Mouse (Mus musculus): ENCODE data around the gene D630039A03Rik. TPM values are rescaled to one million over a fixed set of nuclear protein-coding genes. Genes with fewer than 3 reads are reported as not detected.
A peak's percentile ranks its signal among the peaks of the same experiment; 100 is the strongest.

D630039A03Rik gene
- polyA plus RNA-seq, 1 experiment from 2014 or later = 0.04 TPM

DNA sequence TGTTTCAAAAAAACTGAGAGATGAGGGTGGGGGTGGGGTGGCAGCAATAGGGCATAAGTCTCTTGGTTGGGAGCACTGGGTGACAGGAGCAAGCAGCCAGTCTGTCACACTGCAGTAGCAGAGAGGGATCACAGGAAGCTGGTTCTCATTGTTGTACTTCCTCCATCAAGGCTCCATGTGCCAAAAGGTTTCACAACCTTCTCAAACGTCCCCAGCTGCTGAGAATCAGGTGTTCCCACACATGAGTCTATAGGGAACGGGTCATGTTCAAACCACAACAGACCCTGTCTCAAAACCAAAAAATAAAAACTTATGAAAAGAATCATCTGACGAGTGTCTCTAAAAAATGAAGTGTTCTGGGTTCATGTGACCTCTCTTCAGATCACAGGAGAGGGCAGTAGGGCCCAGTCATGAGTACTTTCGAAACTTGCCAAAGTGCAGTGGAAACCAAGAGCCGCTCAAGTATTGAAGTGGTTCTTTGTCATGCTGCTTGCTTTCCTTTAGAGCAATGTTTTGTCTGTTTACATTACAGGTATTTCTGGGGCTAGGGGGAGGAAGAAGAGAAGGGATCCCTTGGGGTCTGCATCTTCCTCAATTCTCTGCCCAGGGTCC is 14.6 kb upstream of the D630039A03Rik start:
- ATAC-seq (no peak), DNase-seq (ENCODE audit: low read depth, low spot score) (no peak)
- H3K27me3 ChIP-seq = no peaks in the 10 kb centered on the region
- no peak for TF ChIP-seq CTCF (IDR thresholded peaks at IDR 0.05)
- in situ Hi-C loops (cut with MboI; ENCODE audit: low pct_unique_long_range_greater_than_20kb) = loop anchor here (10.0 to 25.0 kb wide), 2 partner anchors 144 to 282 kb away; partner anchors contain the start of gene Svep1
- ChIA-PET POLR2A (interaction anchor here (0.6 kb wide), 1 partner anchor 221 kb away, joined by 4 read pairs; no protein-coding TSS in a partner anchor), CTCF (interaction anchor here (1.0 kb wide), 1 partner anchor 10 kb away, joined by 3 read pairs; no protein-coding TSS in a partner anchor)

DNA sequence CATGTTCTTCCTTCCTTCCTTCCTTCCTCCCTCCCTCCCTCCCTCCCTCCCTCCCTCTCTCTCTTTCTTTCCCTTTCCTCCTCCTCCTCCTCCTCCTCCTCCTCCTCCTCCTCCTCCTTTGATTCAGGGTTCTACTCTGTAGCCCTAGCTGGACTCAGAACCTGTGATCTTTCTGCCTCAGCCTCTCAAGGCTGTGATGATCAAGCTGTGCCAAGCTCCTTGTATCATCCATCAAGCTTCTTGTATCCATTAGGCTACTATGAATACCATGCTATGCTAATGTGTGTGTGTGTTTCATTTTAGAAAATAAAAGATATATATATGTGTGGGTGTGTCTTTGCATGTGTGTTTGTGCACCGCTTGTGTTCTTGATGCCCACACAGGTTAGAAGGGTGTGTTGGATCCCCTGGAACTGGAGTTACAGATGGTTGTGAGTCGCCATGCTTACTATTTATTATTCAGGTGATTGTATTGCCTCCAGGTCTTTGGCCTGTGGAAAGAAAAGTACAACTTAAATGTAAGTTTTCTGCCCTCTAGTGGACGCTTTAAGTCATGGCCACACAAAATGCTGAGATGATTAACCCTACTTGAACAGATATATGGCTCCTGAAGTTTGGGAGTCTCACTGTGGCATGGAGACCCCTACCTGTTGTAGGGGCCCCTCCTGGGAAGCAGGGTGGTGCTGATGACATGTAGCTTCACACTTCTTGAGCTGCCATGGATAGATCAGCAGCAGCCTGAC is 11.5 kb upstream of the D630039A03Rik start:
- H3K27me3 ChIP-seq = no peaks in the 10 kb centered on the region
- ATAC-seq (no peak), DNase-seq (ENCODE audit: low read depth, low spot score) (no peak)
- ChIA-PET CTCF (interaction anchor here (1.1 to 1.2 kb wide), 2 partner anchors 8 to 9 kb away, joined by 3 to 4 read pairs; no protein-coding TSS in a partner anchor), POLR2A (interaction anchor here (0.5 to 0.6 kb wide), 2 partner anchors 49 to 658 kb away, joined by 3 read pairs; no protein-coding TSS in a partner anchor)
- TF ChIP-seq CTCF (IDR thresholded peaks at IDR 0.05) = peak; percentile 55
- in situ Hi-C loops (cut with MboI; ENCODE audit: low pct_unique_long_range_greater_than_20kb) = loop anchor here (25.0 kb wide), 1 partner anchor 285 kb away; the partner anchor contains the start of gene Svep1

DNA sequence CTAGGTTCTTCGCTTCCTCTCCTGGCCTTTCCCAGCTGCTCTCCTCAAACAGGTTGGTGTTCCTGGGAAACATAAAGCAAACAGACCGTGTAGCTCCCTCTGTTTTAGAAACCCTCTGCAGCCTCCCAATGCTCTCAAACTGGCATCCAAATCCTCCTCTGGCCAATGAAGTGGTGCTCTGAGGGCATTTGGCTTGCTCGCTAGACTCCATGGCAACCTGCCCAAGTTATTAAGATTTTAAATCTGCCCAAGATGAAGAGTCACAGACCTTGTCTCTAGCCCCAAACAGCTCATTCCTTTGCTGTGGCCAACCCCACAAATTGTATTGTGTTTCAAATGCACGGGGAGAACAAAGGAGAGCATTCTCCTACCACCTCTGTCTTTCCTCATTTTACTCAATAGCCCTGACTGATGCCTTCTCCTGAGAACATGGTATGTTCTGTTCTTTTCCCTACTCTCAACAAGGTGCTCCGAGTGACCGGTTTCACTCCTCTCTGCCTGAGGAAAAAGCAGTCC is 8.5 kb upstream of the D630039A03Rik start:
- POLR2A ChIA-PET = no interaction called here
- TF ChIP-seq CTCF (IDR thresholded peaks at IDR 0.05) = no peak
- in situ Hi-C loops (cut with MboI; ENCODE audit: low pct_unique_long_range_greater_than_20kb) = loop anchor here (25.0 kb wide), 2 partner anchors 288 to 462 kb away; partner anchors contain the start of gene Svep1
- DNase-seq (ENCODE audit: low read depth, low spot score) (no peak), ATAC-seq (no peak)
- CTCF ChIA-PET = interaction anchor here (1.7 kb wide), 1 partner anchor 21 kb away, joined by 4 read pairs; no protein-coding TSS in a partner anchor
- H3K27me3 ChIP-seq = no peaks in the 10 kb centered on the region

DNA sequence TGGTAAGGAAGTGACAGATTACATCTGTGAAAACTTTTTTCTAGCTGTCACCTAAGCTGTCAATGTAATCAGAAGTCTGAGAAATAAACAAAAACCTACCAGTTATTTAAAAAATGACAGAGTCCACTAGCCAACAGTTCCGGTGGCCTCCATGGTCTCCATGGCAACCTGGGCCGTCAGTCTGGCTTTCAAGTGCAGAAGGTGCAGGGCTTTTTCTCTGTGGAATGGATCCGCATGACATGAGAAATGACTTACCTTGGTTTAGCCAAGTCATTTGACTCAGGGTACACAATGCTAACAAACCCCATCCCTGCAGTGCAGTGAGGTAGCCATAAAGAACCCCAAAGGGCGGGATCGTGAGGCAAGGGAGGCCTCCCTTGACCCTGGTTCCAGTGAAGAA is 6.1 kb upstream of the D630039A03Rik start:
- CTCF ChIA-PET = no interaction called here
- H3K27me3 ChIP-seq = no peaks in the 10 kb centered on the region
- ATAC-seq = no peak
- POLR2A ChIA-PET = no interaction called here
- in situ Hi-C loops (cut with MboI; ENCODE audit: low pct_unique_long_range_greater_than_20kb) = loop anchor here (25.0 kb wide), 1 partner anchor 460 kb away; no protein-coding TSS in a partner anchor
- DNase-seq (ENCODE audit: low read depth, low spot score) = no peak
- no peak for TF ChIP-seq CTCF (IDR thresholded peaks at IDR 0.05)

DNA sequence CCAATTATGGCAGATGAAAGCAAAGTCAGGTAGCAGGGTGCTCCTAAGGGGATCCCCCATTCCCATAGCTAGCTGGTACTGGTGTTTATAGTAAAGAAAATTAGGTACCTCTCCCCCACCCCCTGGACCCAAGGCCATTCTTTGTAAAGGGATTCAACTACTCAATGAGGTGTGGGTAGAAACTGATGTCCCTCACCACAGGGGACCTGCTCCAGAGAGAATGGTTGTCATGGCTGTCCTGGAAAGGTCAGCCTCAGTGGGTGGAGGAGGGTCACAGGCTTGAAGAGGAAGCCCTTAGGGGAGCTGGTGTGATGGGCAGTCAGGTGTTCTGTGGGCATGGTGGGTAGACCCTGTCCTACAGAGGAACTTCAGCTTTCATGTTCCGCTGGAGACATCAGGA is 4.4 kb upstream of the D630039A03Rik start:
- no peak for TF ChIP-seq CTCF (IDR thresholded peaks at IDR 0.05)
- no peak for ATAC-seq
- no peaks in the 10 kb centered on the region for H3K27me3 ChIP-seq
- ChIA-PET POLR2A (no interaction called here), CTCF (interaction anchor here (1.6 kb wide), 1 partner anchor 8 kb away, joined by 4 read pairs; no protein-coding TSS in a partner anchor)
- DNase-seq (ENCODE audit: low read depth, low spot score) = no peak
- in situ Hi-C loops (cut with MboI; ENCODE audit: low pct_unique_long_range_greater_than_20kb) = loop anchor here (25.0 kb wide), 1 partner anchor 458 kb away; no protein-coding TSS in a partner anchor

DNA sequence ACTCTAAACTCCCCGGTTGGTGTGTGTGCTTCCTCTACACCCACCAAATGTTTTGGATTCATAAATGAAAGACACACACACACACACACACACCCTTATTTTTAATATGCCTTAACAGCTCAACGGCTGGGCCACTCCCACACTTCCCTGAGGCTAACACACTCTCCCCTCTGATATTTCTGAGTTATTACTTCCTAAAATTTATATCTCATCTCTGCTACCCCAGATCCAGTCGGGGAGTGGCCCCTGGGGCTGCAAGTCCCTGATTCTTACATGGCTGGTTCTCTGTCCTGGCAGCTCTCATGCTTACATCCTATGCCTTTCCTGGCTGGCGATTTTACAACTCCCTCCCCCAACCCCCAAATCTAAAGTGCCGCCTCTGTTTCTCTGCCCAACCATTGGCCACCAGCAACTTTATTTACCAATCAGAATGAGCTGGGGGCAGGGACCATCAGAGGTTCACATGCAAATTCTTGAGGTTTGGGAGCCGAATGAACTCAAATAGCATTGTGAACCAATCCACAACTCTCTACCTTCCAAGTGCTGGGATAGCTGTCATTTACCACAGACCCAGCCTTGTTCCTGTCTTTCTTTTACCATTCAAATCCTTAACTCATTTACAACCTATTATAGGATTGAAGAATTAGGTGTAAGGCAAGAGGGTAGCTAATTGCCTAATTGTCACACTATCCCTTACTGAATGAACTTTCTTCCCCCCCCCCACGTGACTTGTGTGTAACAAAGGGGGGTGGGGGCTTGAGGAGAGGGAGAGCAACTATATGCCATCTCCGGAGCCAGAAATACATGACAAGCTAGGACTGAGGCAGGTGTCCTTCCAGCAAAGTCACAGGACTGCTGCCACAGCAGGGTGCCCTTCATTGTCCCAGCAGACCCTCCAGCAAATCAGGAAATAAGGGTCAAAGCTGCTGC is 3.7 kb upstream of the D630039A03Rik start:
- CTCF ChIA-PET = interaction anchor here (1.6 kb wide), 1 partner anchor 9 kb away, joined by 4 read pairs; no protein-coding TSS in a partner anchor
- POLR2A ChIA-PET = no interaction called here
- TF ChIP-seq CTCF (IDR thresholded peaks at IDR 0.05) = no peak
- in situ Hi-C loops (cut with MboI; ENCODE audit: low pct_unique_long_range_greater_than_20kb) = loop anchor here (25.0 kb wide), 1 partner anchor 457 kb away; no protein-coding TSS in a partner anchor
- no peak for DNase-seq (ENCODE audit: low read depth, low spot score)
- ATAC-seq = no peak
- H3K27me3 ChIP-seq = no peaks in the 10 kb centered on the region

DNA sequence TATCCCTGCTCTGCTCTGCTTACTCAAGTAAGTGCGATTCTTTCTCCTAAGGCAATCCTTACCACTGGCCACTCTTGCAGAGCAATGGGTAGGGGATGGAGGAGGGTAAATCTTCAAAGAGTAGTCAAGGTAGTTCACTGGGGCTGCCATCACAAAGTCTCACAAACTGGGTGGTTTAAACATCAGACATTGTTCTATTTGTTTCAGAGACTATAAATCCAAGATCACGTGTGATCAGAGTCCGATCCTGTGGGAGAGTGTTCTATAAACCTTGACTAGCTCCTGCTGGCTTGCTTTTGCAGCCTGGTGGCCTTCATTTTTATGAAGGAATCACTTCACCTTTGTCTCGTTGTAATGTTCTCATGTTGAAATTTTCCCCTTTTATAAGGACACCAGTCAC is 614 bp upstream of the D630039A03Rik start:
- POLR2A ChIA-PET = no interaction called here
- in situ Hi-C loops (cut with MboI; ENCODE audit: low pct_unique_long_range_greater_than_20kb) = loop anchor here (25.0 kb wide), 1 partner anchor 454 kb away; no protein-coding TSS in a partner anchor
- no peak for ATAC-seq
- CTCF ChIA-PET = interaction anchor here (0.6 kb wide), 1 partner anchor 16 kb away, joined by 3 read pairs; no protein-coding TSS in a partner anchor
- no peak for DNase-seq (ENCODE audit: low read depth, low spot score)
- H3K27me3 ChIP-seq = no peaks in the 10 kb centered on the region
- no peak for TF ChIP-seq CTCF (IDR thresholded peaks at IDR 0.05)

DNA sequence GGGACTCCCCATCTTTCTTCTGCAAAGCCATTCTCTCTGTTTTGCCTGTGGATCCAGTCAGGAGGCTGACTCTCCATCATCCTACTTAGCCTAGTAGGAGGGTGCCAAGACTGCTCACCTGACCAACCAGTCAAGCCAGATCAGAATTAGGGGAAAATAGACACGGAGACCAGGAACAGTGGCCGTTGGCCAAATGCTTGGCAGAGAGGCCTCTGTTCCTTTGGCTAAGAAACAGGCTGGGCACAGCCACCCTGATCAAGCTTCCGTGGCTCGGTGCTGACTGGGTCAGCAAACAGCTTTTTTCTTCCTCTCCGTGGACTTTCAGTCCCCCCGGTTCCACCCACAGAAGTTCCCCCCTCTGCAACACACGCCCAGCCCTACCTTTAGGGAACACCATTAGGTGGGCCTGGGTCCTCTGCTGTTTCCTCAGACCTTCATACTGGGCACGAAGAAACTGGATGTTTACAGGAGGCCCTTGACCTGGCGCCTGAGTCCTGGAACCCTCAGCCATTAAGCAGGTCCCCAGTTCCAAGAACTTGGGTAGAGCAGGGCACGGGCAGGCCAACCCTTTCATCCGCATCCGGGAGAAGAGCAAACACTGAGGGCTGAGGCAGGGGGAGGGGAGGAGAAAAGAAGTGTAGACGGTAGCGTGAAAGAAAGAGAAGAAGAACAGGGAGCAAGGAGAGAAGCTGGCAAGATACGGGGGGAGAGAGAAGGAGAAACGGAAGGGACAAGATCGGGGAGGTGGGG is 706 bp downstream of the D630039A03Rik start:
- CTCF ChIA-PET = no interaction called here
- DNase-seq (ENCODE audit: low read depth, low spot score) = no peak
- in situ Hi-C loops (cut with MboI; ENCODE audit: low pct_unique_long_range_greater_than_20kb) = loop anchor here (25.0 kb wide), 1 partner anchor 453 kb away; no protein-coding TSS in a partner anchor
- TF ChIP-seq CTCF (IDR thresholded peaks at IDR 0.05) = no peak
- POLR2A ChIA-PET = no interaction called here
- no peaks in the 10 kb centered on the region for H3K27me3 ChIP-seq
- no peak for ATAC-seq
